In the genomic region with DNA sequence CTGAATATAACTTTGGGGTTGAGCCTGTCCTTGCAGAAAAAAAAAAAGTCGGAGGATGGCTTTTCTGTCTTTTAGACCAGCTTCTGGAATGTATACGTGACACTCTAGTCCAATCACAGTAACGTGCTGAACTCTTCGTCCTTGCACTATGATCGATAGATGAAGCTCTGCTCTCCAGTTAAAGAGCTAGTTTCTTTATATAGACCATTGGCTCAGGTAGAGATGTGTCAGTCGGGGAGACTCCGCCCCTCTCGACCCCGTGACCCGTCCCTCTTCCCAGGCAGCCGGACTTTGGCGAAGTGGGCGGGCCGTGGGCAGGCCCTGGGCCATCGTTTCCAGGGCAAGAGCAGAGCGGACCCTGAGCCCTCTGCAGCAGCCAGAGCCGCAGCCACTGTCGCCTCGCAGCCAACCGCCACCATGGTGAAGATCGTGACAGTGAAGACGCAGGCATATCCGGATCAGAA, we compare ENCODE assay signal across 8 mouse cellular contexts. TPM values are rescaled to one million over a fixed set of nuclear protein-coding genes. Genes with fewer than 3 reads are reported as not detected.
DNase-seq lines count a peak whose midpoint lies in the region; ATAC-seq and TF ChIP-seq lines count a peak whose summit lies in the region.

A gene (plus strand): TSS at position 266 of the 464 bp plus-strand sequence.

- peak; percentile 88 for ATAC-seq in heart, embryonic 15.5 days (replicated peaks; ENCODE audit: insufficient number of reproducible peaks, insufficient read depth, low FRiP score, low read depth)

- no peak for TF ChIP-seq CTCF in liver, adult 2 months (IDR thresholded peaks at IDR 0.05; ENCODE audit: low read depth, low read length)

- H3K27ac ChIP-seq in heart, embryonic 15.5 days = peak within 1 kb of the TSS; percentile 99
- peak within 1 kb of the TSS; percentile 98 for H3K27ac ChIP-seq in liver, adult 2 months (replicated peaks; ENCODE audit: insufficient read depth, low read depth, low read length)

- H3K27me3 ChIP-seq in erythroblast, embryonic 14.5 days (ENCODE audit: control insufficient read depth) = peaks cover 13% of the 10 kb centered on the region
- no peaks in the 10 kb centered on the region for H3K27me3 ChIP-seq in heart, embryonic 15.5 days
- no peaks in the 10 kb centered on the region for H3K27me3 ChIP-seq in liver, adult 2 months (ENCODE audit: control insufficient read depth, insufficient read depth, low read length)

- no peaks in the 10 kb centered on the region for H3K36me3 ChIP-seq in erythroblast, embryonic 14.5 days (ENCODE audit: control insufficient read depth)
- no peaks in the 10 kb centered on the region for H3K36me3 ChIP-seq in heart, embryonic 15.5 days
- H3K36me3 ChIP-seq in liver, adult 2 months (ENCODE audit: control insufficient read depth, insufficient read depth, low read length) = peaks cover 2% of the 10 kb centered on the region; the same call in 1 of the 2 replicates

- peaks cover 34% of the 10 kb centered on the region for H3K4me1 ChIP-seq in erythroblast, embryonic 14.5 days (ENCODE audit: control insufficient read depth)
- peaks cover 30% of the 10 kb centered on the region for H3K4me1 ChIP-seq in heart, embryonic 15.5 days (replicated peaks)
- H3K4me1 ChIP-seq in liver, adult 2 months (ENCODE audit: control insufficient read depth, insufficient read depth, low read length) = peaks cover 23% of the 10 kb centered on the region

- peak; percentile 90 for TF ChIP-seq POLR2A in liver, adult 2 months (IDR thresholded peaks at IDR 0.05; ENCODE audit: extremely low read depth, insufficient read depth, low read length)

- H3K4me3 ChIP-seq in erythroblast, embryonic 14.5 days (replicated peaks) = peak within 1 kb of the TSS; percentile 68
- H3K4me3 ChIP-seq in heart, embryonic 15.5 days = peak within 1 kb of the TSS; percentile 72
- H3K4me3 ChIP-seq in liver, adult 2 months (ENCODE audit: insufficient read depth, low read depth, low read length) = peak within 1 kb of the TSS; percentile 93

- H3K79me2 ChIP-seq in liver, adult 2 months (ENCODE audit: control insufficient read depth, insufficient read depth, low read length) = peaks cover 25% of the 10 kb centered on the region; the same call in 1 of the 2 replicates

- WGBS in heart, embryonic 15.5 days = 3% methylated on average over 23 of the region's 23 CpGs
- WGBS in liver, adult 2 months = 2% methylated on average over 23 of the region's 23 CpGs

- DNase-seq in CD4-positive, CD25-positive, alpha-beta regulatory T cell, adult 2 months (ENCODE audit: low read depth, low spot score) = peak; percentile 82
- peak; percentile 93 for DNase-seq in adrenal gland, postnatal 14 days
- peak; percentile 93 for DNase-seq in kidney, postnatal 10 days
- DNase-seq in liver, adult 2 months (ENCODE audit: extremely low read depth, low read depth, low spot score) = peak; percentile 95
- peak; percentile 33 to 57 for DNase-seq in monocyte, adult 2 months (ENCODE audit: low read depth in 1 of 2, low spot score in 2 of 2)
- DNase-seq in testis, postnatal 14 days (ENCODE audit: low spot score) = peak; percentile 84

- peak within 1 kb of the TSS; percentile 90 for H3K9ac ChIP-seq in heart, embryonic 15.5 days
- peak within 1 kb of the TSS; percentile 96 for H3K9ac ChIP-seq in liver, adult 2 months (ENCODE audit: low read depth, low read length)

- H3K9me3 ChIP-seq in erythroblast, embryonic 14.5 days (ENCODE audit: control insufficient read depth, low read length) = no peaks in the 10 kb centered on the region
- no peaks in the 10 kb centered on the region for H3K9me3 ChIP-seq in heart, embryonic 15.5 days (replicated peaks)

- peak within 1 kb of the TSS; percentile 82 for H3K4me2 ChIP-seq in heart, embryonic 15.5 days

RNA-seq across cellular contexts. Expression of the gene that starts here (rescaled TPM):
- 99.1 and 125 TPM in 2 replicates for total RNA-seq in adrenal gland, postnatal 14 days (2021)
- polyA plus RNA-seq in erythroblast, embryonic 14.5 days (2012) = 0.02 and 0.05 TPM in 2 replicates
- 231 and 240 TPM in 2 replicates for polyA plus RNA-seq in heart, embryonic 15.5 days (2015; fragmentation: Nextera tagmentation; extraction: Ambion mirVana)
- 219 and 229 TPM in 2 replicates for total RNA-seq in liver, adult 2 months (2014; rRNA removed)
- polyA plus RNA-seq in liver, adult 2 months (2012; rRNA removed) = 158 and 175 TPM in 2 replicates

Comparison
In these comparisons a context has a peak if more than half of its experiments do, and no peak if none do; other contexts are left out.
1. Peak in every context shown above with its lines: DNase-seq, ATAC-seq, H3K4me3 ChIP-seq and H3K27ac ChIP-seq.
2. RNA of the gene that starts here (polyA plus RNA-seq): 231 to 240 TPM in heart, embryonic 15.5 days and 158 to 175 TPM in liver, adult 2 months; 0.02 to 0.05 TPM in erythroblast, embryonic 14.5 days; every median in the first group is over 100 times any median in the second.
3. DNase-seq: peak in every context shown above with its lines; median percentile 95 in liver, adult 2 months; 93 in adrenal gland, postnatal 14 days; 93 in kidney, postnatal 10 days; 84 in testis, postnatal 14 days; 82 in CD4-positive, CD25-positive, alpha-beta regulatory T cell, adult 2 months; 45 in monocyte, adult 2 months.